Mouse (Mus musculus) heart, adult 9 months (tissue): ENCODE data around the gene Svs1.

Experiments used
- DNase-seq, 2 experiments: peaks; one replicate each; pipeline ENCODE4 v3.0.0; 2022; ENCODE audit warnings: low spot score in 2 of 2

The Svs1 gene

GRCm38 (mm10) chr6:49011191-49011590, 24.5 kb downstream of the Svs1 start:
- no peak for DNase-seq

GRCm38 (mm10) chr6:49013023-49013422, 26.4 kb downstream of the Svs1 start:
- no peak for DNase-seq

- no peak for DNase-seq
These were observed 26.8 kb downstream of the Svs1 start for GRCm38 (mm10) chr6:49013458-49013857.

- no peak for DNase-seq
These were observed 30.5 kb downstream of the Svs1 start for GRCm38 (mm10) chr6:49017150-49017549.

GRCm38 (mm10) chr6:49019341-49019740, 32.7 kb downstream of the Svs1 start:
- no peak for DNase-seq

GRCm38 (mm10) chr6:49021141-49022012, 34.7 kb downstream of the Svs1 start:
- DNase-seq: no peak

GRCm38 (mm10) chr6:49022384-49022783, 35.7 kb downstream of the Svs1 start:
- DNase-seq: no peak

GRCm38 (mm10) chr6:49023315-49023714, 36.7 kb downstream of the Svs1 start:
- no peak for DNase-seq

GRCm38 (mm10) chr6:49025290-49025689, 38.6 kb downstream of the Svs1 start:
- no peak for DNase-seq

- no peak for DNase-seq
These were observed 39.8 kb downstream of the Svs1 start for GRCm38 (mm10) chr6:49026496-49026895.

- DNase-seq: no peak
These were observed 41.4 kb downstream of the Svs1 start for GRCm38 (mm10) chr6:49028019-49028418.

GRCm38 (mm10) chr6:49028708-49029107, 42.0 kb downstream of the Svs1 start:
- no peak for DNase-seq

GRCm38 (mm10) chr6:49031230-49031629, 44.6 kb downstream of the Svs1 start:
- no peak for DNase-seq

GRCm38 (mm10) chr6:49032783-49033182, 46.1 kb downstream of the Svs1 start:
- DNase-seq: no peak

- DNase-seq: no peak
These were observed 49.9 kb downstream of the Svs1 start, which contains the start of gene Gpnmb for GRCm38 (mm10) chr6:49036275-49037267. Gene Gpnmb (plus strand): TSS chr6:49036546.

GRCm38 (mm10) chr6:49037268-49037662, 50.6 kb downstream of the Svs1 start:
- DNase-seq: no peak

- peak in 1 of 2 experiments; percentile 28 for DNase-seq
These were observed 53.0 kb downstream of the Svs1 start for GRCm38 (mm10) chr6:49039470-49040180.
